Mouse (Mus musculus) neural tube, embryonic 12.5 days (tissue): ENCODE measurements around the gene Dhodh. TPM values are rescaled to one million over a fixed set of nuclear protein-coding genes. Genes with fewer than 3 reads are reported as not detected.

Experiments used
- ATAC-seq: fragments of 200-750 bp; cut with Nextera tagmentation; 2 replicates; pipeline ENCODE4 v1.8.0; 2017; ENCODE audit warnings: low read depth, mild to moderate bottlenecking, moderate TSS enrichment, moderate library complexity; ENCODE audit not compliant: low FRiP score
- H3K27ac ChIP-seq: fragments of 300-500 bp; sonication (generic); 2 replicates; pipeline ENCODE4 v1.5.1; 2016
- H3K27me3 ChIP-seq: fragments of 300-500 bp; sonication (generic); replicated peaks from 2 replicates; pipeline ENCODE4 v1.6.1; 2016; ENCODE audit warnings: mild to moderate bottlenecking
- H3K36me3 ChIP-seq: fragments of 300-500 bp; sonication (generic); 2 replicates; pipeline ENCODE4 v1.6.1; 2016; ENCODE audit warnings: mild to moderate bottlenecking
- H3K4me1 ChIP-seq: fragments of 300-500 bp; sonication (generic); 2 replicates; pipeline ENCODE4 v1.6.1; 2016
- H3K4me2 ChIP-seq: fragments of 300-500 bp; sonication (generic); replicated peaks from 2 replicates; pipeline ENCODE4 v1.6.1; 2016; ENCODE audit warnings: mild to moderate bottlenecking
- H3K4me3 ChIP-seq: fragments of 300-500 bp; sonication (generic); 2 replicates; pipeline ENCODE4 v1.5.1; 2016
- H3K9ac ChIP-seq: fragments of 300-500 bp; sonication (generic); 2 replicates; pipeline ENCODE4 v1.6.1; 2016; ENCODE audit warnings: mild to moderate bottlenecking
- H3K9me3 ChIP-seq: fragments of 300-500 bp; sonication (generic); 2 replicates; pipeline ENCODE4 v1.6.1; 2016; ENCODE audit warnings: mild to moderate bottlenecking
- WGBS: fragments of 180-500 bp; shearing (Covaris S2); methylation state at CpG from one replicate; pipeline ENCODE4 v1.1.7; 2016; 5-methylcytosine and 5-hydroxymethylcytosine counted together
- polyA plus RNA-seq: library from polyadenylated mRNA; unstranded; fragments of >200 nt; fragmentation: Nextera tagmentation; extraction: Ambion mirVana; gene quantifications from 2 replicates; pipeline ENCODE4 v1.2.1, GENCODE M21; 2016

Gene Dhodh
- polyA plus RNA-seq, 1 experiment from 2014 or later = 34.3 TPM

DNA sequence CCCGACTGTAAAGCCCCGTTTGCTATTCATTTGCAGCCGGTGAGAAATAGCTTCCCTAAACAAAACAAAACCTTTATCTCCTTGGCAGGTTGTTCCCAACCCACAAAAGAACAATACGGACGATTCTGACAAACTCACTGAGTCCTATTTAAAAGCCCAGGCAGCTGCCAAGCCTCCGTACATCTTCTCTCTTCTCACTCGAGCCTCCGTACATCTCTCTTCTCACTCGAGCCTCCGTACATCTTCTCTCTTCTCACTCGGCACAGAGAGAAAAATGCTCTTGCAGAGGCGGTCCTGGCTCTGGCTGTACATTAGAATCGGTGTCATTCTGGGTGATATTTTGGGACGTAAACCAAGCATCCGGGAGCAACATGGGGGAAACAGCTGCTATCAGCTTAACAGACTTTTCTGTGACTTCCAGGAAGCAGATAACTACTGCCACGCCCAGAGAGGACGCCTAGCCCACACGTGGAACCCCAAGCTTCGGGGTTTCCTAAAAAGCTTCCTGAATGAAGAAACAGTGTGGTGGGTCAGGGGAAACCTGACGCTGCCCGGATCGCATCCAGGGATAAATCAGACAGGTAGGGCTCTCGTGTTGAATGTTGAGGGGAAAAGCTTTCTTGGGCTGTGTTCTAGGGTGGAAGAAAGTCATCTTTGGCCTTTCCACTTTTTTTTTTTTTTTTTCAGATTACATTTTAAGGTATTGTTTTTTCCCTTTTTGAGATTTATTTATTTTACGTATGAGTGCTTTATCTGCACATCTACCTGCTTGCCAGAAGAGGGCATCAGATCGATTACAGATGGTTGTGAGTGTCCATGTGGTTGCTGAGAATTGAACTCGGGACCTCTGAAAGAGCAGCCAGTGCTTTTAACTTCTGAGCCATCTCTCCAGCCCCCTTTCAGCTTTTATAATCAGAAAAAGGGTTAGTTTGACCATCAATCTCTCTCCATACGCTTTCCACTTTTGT, 6.1 kb upstream of the Dhodh start, which contains the start of gene Pkd1l3:
Pkd1l3 (plus strand) TSS at position 275 of the 968 bp plus-strand sequence.
- 58% methylated on average over 27 of the region's 27 CpGs for WGBS
- Histone ChIP-seq H3K4me2 (no peak within 1 kb of the TSS; the same call in 1 of the 2 replicates), H3K4me1 (no peaks in the 10 kb centered on the region), H3K9ac (no peak within 1 kb of the TSS), H3K36me3 (no peaks in the 10 kb centered on the region), H3K27me3 (no peaks in the 10 kb centered on the region; the same call in 1 of the 2 replicates), H3K27ac (no peak within 1 kb of the TSS), H3K9me3 (0 out of 2 replicates have a peak, but pooled peaks cover 4% of the 10 kb centered on the region), H3K4me3 (no peak within 1 kb of the TSS)
- ATAC-seq = no peak

DNA sequence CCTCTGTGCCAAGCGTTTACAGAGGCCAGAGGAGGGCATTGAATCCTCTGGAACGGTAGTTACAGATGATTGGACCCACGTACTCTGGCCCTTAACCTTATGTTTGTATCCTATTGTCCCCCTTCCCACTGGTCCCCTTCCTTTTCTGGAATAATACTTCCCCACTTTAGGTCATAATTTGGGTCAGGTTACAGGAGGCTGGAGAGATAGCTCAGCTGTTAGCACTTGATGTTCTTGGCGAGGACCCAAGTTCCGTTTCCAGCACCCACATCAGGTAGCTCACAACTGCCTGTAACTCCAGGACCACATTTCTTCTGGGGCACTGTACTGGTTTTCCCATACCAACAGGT, 655 bp upstream of the Dhodh start:
- WGBS = 23% methylated on average over 5 of the region's 5 CpGs

DNA sequence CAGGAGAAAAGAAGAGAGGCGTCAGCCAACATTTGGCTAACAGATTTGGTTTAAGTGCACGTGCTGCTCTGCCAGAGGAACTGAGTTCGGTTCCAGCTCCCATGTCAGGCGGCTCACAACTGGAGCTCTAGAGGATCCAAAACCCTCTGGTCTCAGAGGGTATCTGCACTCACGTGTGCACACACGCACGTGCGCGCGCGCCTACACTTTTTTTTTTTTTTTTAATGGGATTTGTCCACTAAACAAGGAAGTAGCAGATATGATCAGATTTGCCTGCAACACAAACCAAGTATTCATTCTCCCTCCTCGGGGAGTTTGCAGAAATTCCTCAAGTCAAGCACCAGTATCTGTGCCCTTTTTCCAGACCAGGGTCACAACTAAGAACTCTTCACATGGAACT, 823 bp downstream of the Dhodh start:
- H3K4me2 ChIP-seq = peak overlapping the region; percentile 71
- H3K9me3 ChIP-seq = no peaks in the 10 kb centered on the region
- peak overlapping the region; percentile 54 for H3K4me3 ChIP-seq
- WGBS = 12% methylated on average over 12 of the region's 12 CpGs
- H3K36me3 ChIP-seq = peaks cover 16% of the 10 kb centered on the region; the same call in 1 of the 2 replicates
- H3K27ac ChIP-seq = no peak overlapping the region
- no peak for ATAC-seq
- peak overlapping the region; percentile 64 for H3K9ac ChIP-seq
- no peaks in the 10 kb centered on the region for H3K27me3 ChIP-seq
- H3K4me1 ChIP-seq = peaks cover 11% of the 10 kb centered on the region; the same call in 1 of the 2 replicates

More for the DNA sequence above, 655 bp upstream of the Dhodh start:
- H3K4me1 ChIP-seq = peaks cover 11% of the 10 kb centered on the region; the same call in 1 of the 2 replicates
- H3K4me3 ChIP-seq = peak overlapping the region; percentile 54
- H3K9ac ChIP-seq = peak overlapping the region; percentile 64; the same call in 1 of the 2 replicates
- peak overlapping the region; percentile 71 for H3K4me2 ChIP-seq
- H3K36me3 ChIP-seq = peaks cover 3% of the 10 kb centered on the region; the same call in 1 of the 2 replicates
- H3K9me3 ChIP-seq = no peaks in the 10 kb centered on the region
- peak overlapping the region; percentile 79; the same call in 1 of the 2 replicates for H3K27ac ChIP-seq
- no peaks in the 10 kb centered on the region; the same call in 1 of the 2 replicates for H3K27me3 ChIP-seq
- ATAC-seq = no peak

DNA sequence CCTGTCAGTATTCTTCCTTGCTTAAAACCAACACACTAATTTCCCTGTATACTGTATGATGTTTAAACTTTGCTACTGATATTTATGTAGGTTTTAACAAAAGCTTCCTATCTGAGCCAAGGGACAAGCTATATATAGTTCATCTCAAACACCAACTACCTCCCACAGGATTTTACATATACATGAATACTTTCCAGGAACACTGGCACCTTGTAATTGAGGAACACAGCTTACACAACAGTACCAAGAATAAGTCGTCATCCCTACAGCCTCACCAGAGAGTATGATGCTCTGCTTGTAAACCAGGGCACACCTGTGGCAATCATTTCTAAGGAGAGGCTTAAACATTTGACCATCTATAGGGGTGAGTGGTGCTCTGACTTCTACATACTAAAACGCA, 1.7 kb downstream of the Dhodh start:
- Histone ChIP-seq H3K27ac (no peak overlapping the region), H3K4me2 (no peak overlapping the region), H3K4me1 (peaks cover 11% of the 10 kb centered on the region; the same call in 1 of the 2 replicates), H3K36me3 (peaks cover 23% of the 10 kb centered on the region; the same call in 1 of the 2 replicates), H3K9me3 (no peaks in the 10 kb centered on the region), H3K9ac (no peak overlapping the region), H3K27me3 (no peaks in the 10 kb centered on the region), H3K4me3 (no peak overlapping the region)
- 87% methylated on average over 2 of the region's 2 CpGs for WGBS
- ATAC-seq = no peak

DNA sequence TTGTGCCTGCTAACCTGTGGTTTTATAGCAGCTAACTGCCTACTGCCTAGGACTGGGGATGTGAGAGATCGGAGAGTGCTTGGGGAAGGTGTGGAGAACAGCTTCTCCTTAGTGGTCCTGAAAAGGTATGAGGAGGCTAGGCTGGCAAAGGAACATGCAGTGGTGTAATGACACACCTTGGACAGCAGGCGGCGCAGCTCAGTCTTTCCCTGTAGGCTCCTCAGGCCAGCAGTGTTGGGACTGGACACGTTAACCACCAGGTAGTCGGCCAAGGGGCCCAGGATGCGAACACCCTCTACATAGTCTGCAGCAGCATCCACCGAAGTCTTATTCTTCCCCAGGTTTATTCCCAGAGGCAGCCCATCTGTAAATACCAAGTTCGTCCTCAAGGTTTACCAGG, 12.6 kb downstream of the Dhodh start:
- Histone ChIP-seq H3K9me3 (no peaks in the 10 kb centered on the region), H3K36me3 (peaks cover 42% of the 10 kb centered on the region), H3K27ac (no peak overlapping the region), H3K27me3 (no peaks in the 10 kb centered on the region), H3K4me1 (no peaks in the 10 kb centered on the region), H3K9ac (no peak overlapping the region), H3K4me3 (no peak overlapping the region), H3K4me2 (no peak overlapping the region)
- no peak for ATAC-seq
- WGBS = 52% methylated on average over 8 of the region's 8 CpGs

DNA sequence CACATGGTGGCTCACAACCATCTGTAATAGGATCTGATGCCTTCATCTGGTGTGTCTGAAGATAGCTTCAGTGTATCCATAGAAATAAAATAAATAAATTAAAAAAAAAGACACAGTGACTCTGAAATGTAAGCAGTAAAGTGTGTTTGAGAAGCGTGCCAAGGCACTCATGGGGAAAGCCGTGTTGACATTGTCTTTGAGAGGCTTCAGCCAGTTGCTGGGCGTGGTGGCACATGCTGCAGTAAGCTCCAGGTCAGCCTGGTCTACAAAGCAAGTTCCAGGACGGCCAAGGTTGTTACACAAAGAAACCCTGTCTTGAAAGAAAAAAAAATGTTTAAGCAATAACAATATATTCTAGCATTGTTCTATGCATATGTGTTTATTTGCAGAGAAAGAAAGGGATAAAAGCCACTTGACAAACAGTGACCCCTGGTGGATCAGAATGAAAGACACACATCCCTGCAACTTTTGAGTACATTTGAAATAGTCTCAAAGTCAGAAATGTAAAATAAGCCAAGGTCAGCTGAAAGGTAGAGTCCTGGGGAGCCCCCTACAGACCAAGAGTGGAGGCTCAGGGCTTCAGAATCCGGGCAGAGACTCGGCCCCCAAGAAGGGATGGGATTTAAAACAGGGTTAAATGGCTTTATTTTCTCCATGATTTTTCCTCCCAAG, 15.2 kb downstream of the Dhodh start:
- Histone ChIP-seq H3K4me3 (no peak overlapping the region), H3K27ac (no peak overlapping the region), H3K9ac (no peak overlapping the region), H3K36me3 (peaks cover 30% of the 10 kb centered on the region), H3K4me2 (no peak overlapping the region), H3K4me1 (no peaks in the 10 kb centered on the region), H3K9me3 (no peaks in the 10 kb centered on the region), H3K27me3 (no peaks in the 10 kb centered on the region)
- WGBS = 83% methylated on average over 6 of the region's 6 CpGs
- ATAC-seq = no peak

DNA sequence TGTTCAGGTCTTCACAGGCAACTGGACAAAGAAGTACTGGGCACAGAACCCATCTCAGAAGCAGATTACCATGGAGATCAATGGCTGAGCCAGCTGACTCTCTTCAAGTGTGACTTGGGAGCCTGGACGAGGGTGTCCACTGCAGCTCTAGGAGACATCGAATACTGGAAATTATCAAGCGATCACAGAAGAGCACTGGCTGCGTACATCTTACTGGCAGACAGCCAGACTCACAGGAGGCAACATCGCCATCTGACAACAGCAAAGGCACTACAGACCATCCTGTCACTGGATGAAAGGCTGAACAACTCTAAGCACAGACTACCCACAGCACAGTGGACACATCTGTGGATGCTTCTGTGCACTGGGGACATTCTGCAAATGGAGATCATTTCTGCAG, 16.3 kb downstream of the Dhodh start:
- no peaks in the 10 kb centered on the region for H3K9me3 ChIP-seq
- H3K4me3 ChIP-seq = no peak overlapping the region

DNA sequence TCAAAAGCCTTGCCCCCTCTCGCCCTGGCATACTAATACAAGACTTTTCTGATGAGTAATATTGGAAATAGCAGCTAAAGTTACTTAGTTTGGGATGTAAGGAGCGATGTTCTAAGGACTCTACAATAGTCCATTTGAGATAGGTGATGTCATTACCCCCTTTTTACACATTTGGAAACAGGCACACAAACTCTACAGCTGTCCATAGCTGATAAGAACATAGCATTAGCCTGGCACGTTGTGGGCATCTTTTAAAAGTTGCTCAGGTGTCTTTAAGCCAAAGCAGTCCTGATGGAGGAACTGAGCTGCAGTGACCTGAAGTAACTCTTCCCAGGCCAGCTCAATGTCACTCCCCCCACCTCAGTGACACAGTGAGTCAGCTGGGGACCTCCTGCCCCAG, 17.1 kb downstream of the Dhodh start:
- H3K4me3 ChIP-seq = no peak overlapping the region
- H3K9me3 ChIP-seq = no peaks in the 10 kb centered on the region
- 86% methylated on average over 3 of the region's 3 CpGs for WGBS
- H3K4me1 ChIP-seq = no peaks in the 10 kb centered on the region
- no peaks in the 10 kb centered on the region for H3K27me3 ChIP-seq
- H3K27ac ChIP-seq = no peak overlapping the region
- ATAC-seq = no peak
- H3K36me3 ChIP-seq = peaks cover 30% of the 10 kb centered on the region
- H3K4me2 ChIP-seq = no peak overlapping the region
- H3K9ac ChIP-seq = no peak overlapping the region

More for the DNA sequence above, 16.3 kb downstream of the Dhodh start:
- H3K9ac ChIP-seq = no peak overlapping the region
- no peak overlapping the region for H3K27ac ChIP-seq
- H3K4me1 ChIP-seq = no peaks in the 10 kb centered on the region
- no peaks in the 10 kb centered on the region for H3K27me3 ChIP-seq
- WGBS = 92% methylated on average over 5 of the region's 5 CpGs
- peaks cover 30% of the 10 kb centered on the region for H3K36me3 ChIP-seq
- ATAC-seq = no peak
- H3K4me2 ChIP-seq = no peak overlapping the region

DNA sequence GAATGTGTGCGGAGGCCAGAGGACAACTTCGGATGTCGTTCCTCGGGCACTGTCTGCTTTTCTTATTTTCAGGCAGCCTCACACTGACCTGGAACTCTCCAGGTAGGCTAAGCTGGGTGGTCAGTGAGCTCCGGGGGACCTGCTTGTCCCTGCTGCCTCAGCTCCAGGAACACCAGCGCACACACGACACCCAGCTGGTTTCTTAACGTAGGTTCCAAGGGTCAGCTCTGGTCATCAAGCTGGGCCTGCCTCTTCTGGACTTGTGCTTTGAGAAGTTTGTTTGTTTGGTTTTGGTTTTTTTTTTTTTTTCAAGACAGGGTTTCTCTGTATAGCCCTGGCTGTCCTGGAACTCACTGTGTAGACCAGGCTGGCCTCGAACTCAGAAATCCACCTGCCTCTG, 17.6 kb downstream of the Dhodh start:
- Histone ChIP-seq H3K27ac (no peak overlapping the region), H3K27me3 (no peaks in the 10 kb centered on the region), H3K9ac (no peak overlapping the region), H3K36me3 (peaks cover 30% of the 10 kb centered on the region), H3K4me1 (no peaks in the 10 kb centered on the region), H3K4me3 (no peak overlapping the region), H3K9me3 (no peaks in the 10 kb centered on the region), H3K4me2 (no peak overlapping the region)
- 86% methylated on average over 9 of the region's 9 CpGs for WGBS
- ATAC-seq = no peak

DNA sequence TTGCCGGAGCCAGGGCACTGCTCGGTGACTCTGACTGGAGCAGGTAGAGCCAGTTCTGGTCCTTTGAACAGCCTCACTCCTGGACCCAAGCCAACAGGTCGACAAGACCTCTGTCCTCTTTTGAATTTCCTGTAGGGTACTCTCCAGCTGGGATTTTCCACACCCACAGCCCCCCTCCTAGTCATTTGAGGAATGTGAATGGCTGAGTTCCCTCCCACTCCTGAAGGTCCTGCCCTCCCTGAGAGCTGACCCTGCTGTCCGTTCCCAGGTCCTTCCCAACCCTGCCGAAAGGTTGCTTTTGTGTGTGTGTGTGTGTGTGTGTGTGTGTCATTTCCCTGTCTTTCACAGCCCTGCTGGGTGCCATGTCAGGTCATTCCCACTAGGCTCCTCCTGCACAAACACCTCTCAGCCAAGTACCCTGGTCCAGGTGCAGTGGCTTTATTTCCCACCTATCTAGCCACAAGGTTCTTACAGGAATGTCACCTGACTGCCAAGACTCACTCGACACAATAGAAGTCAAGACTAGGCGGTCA, 21.4 kb downstream of the Dhodh start:
- Histone ChIP-seq H3K27me3 (no peaks in the 10 kb centered on the region), H3K4me3 (no peak overlapping the region), H3K9ac (no peak overlapping the region), H3K36me3 (peaks cover 5% of the 10 kb centered on the region), H3K27ac (no peak overlapping the region), H3K4me1 (no peaks in the 10 kb centered on the region), H3K4me2 (no peak overlapping the region), H3K9me3 (no peaks in the 10 kb centered on the region; the same call in 1 of the 2 replicates)
- no peak for ATAC-seq
- 65% methylated on average over 7 of the region's 7 CpGs for WGBS

DNA sequence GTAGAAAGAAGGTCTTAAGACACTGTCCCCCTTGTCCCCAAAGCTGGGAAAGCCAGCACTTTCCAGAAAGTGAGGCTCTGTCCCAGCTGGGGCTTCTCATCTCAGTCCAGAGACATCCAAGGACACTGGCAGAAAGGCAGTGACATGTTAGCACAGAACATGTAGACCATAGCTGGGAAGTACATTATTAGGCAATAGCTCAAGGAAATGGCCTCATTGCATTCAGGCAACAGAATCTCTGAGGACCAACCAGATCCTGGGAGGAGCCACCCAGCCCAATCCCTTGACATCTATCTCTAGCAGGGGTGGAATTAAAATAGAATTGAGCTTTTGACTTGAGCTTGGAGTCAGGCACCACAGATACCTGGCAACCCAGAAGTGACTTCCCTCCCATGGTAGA, 22.8 kb downstream of the Dhodh start:
- H3K36me3 ChIP-seq = no peaks in the 10 kb centered on the region
- no peak overlapping the region for H3K4me2 ChIP-seq
- no peaks in the 10 kb centered on the region for H3K4me1 ChIP-seq
- no peak overlapping the region for H3K4me3 ChIP-seq
- no peak overlapping the region for H3K27ac ChIP-seq
- H3K9me3 ChIP-seq = no peaks in the 10 kb centered on the region; the same call in 1 of the 2 replicates
- H3K9ac ChIP-seq = no peak overlapping the region
- no peak for ATAC-seq
- H3K27me3 ChIP-seq = no peaks in the 10 kb centered on the region

DNA sequence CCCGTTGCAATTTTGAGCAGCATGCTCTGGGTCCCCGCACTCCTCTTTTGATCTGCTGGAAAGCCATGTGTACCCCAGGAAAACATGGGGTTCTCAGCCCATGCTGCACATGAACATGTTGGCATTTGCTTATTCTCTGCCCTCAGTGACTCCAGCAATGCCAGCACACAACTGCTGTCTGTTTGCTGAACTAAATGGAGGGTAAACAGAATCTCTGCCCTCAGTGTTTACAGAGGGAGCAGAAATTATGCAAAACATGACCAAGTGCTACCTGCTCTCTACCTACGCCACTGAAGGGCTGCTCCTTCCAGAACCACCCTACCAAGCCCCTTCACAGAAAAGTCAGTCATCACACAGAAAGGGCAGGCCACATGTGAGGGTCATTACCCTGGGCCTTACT, 23.6 kb downstream of the Dhodh start:
- Histone ChIP-seq H3K4me1 (no peaks in the 10 kb centered on the region), H3K4me3 (no peak overlapping the region), H3K4me2 (no peak overlapping the region), H3K9me3 (no peaks in the 10 kb centered on the region; the same call in 1 of the 2 replicates), H3K27ac (no peak overlapping the region), H3K36me3 (no peaks in the 10 kb centered on the region), H3K9ac (no peak overlapping the region), H3K27me3 (no peaks in the 10 kb centered on the region)
- ATAC-seq = no peak
- 94% methylated on average over 3 of the region's 3 CpGs for WGBS
